Comparison of ENCODE assay signal across 15 mouse cellular contexts in genomic region chr4:145211076-145211475, GRCm38 (mm10). TPM values are rescaled to one million over a fixed set of nuclear protein-coding genes. Genes with fewer than 3 reads are reported as not detected.
DNase-seq lines count a peak whose midpoint lies in the region; ATAC-seq lines count a peak whose summit lies in the region.
"Had no signal": no experiment of that assay in that cellular context is flagged by ENCODE, and none has a peak within 500 bp of the region (broad histone marks: within the 10 kb centered on the region; RNA-seq: fewer than 3 reads in every experiment).

No protein-coding gene starts in this region.

- ATAC-seq in CD4-positive, CD25-positive, alpha-beta regulatory T cell, adult 4 months: peak; percentile 36
- ATAC-seq: Patski had no signal

- peaks cover 2% of the 10 kb centered on the region for H3K27me3 ChIP-seq in megakaryocyte, embryonic 14.5 days (replicated peaks)
- H3K27me3 ChIP-seq: forebrain, embryonic 12.5 days; limb, embryonic 15.5 days; neural tube, embryonic 15.5 days; Patski had no signal

- DNase-seq in T-cell, adult 2 months (ENCODE audit: low spot score): peak; percentile 38
- peak; percentile 54 for DNase-seq in thymus, postnatal 14 days
- no peak for DNase-seq in B cell, adult 2 months
- no peak for DNase-seq in left cerebral cortex, adult 18-20 months (ENCODE audit: low spot score in 2 of 2)
- DNase-seq in adrenal gland, postnatal 14 days: no peak
- DNase-seq: cerebellum, postnatal 10 days; gastrocnemius, postnatal 25 days; lung, adult 18-20 months had no signal

- H3K4me1 ChIP-seq in megakaryocyte, embryonic 14.5 days: peaks cover 45% of the 10 kb centered on the region

- H3K4me3 ChIP-seq in megakaryocyte, embryonic 14.5 days (replicated peaks): peak overlapping the region; percentile 4
- H3K4me3 ChIP-seq: forebrain, embryonic 12.5 days; heart, embryonic 10.5 days; limb, embryonic 15.5 days; neural tube, embryonic 15.5 days had no signal

- peaks cover 21% of the 10 kb centered on the region for H3K36me3 ChIP-seq in megakaryocyte, embryonic 14.5 days (replicated peaks; ENCODE audit: low read length)
- H3K36me3 ChIP-seq: forebrain, embryonic 12.5 days; heart, embryonic 10.5 days; limb, embryonic 15.5 days; neural tube, embryonic 15.5 days had no signal

- H3K9me3 ChIP-seq in megakaryocyte, embryonic 14.5 days: no peaks in the 10 kb centered on the region
- H3K9me3 ChIP-seq: forebrain, embryonic 12.5 days; heart, embryonic 10.5 days; limb, embryonic 15.5 days; neural tube, embryonic 15.5 days had no signal

RNA-seq across cellular contexts. Expression of gene Vps13d, which starts 16.3 kb away (rescaled TPM):
- polyA plus RNA-seq in CD4-positive, CD25-positive, alpha-beta regulatory T cell, adult 4 months (2017; shearing (Covaris generic)): 10 to 100 TPM; 19.0 to 20.6 TPM
- 1.7 and 20.6 TPM in 2 replicates for polyA plus RNA-seq in megakaryocyte, embryonic 14.5 days (2012; ENCODE audit: insufficient read depth, low replicate concordance)
- total RNA-seq in left cerebral cortex, adult 18-20 months (2021): 10 to 100 TPM; 52.0 to 59.4 TPM
- 47.6 and 52.2 TPM in 2 replicates for total RNA-seq in adrenal gland, postnatal 14 days (2021)

RNA-seq across cellular contexts. Expression of gene Tnfrsf1b, which starts 35.6 kb away (rescaled TPM):
- 100 to 1,000 TPM; 115 to 174 TPM for polyA plus RNA-seq in CD4-positive, CD25-positive, alpha-beta regulatory T cell, adult 4 months (2017; shearing (Covaris generic))
- 2.3 and 9.7 TPM in 2 replicates for polyA plus RNA-seq in megakaryocyte, embryonic 14.5 days (2012; ENCODE audit: insufficient read depth, low replicate concordance)
- total RNA-seq in left cerebral cortex, adult 18-20 months (2021): 1 to 10 TPM; 2.8 to 3.0 TPM
- total RNA-seq in adrenal gland, postnatal 14 days (2021): 6.3 and 9.0 TPM in 2 replicates

Comparison
In these comparisons a context has a peak if more than half of its experiments do, and no peak if none do; other contexts are left out.
1. DNase-seq: peak in T-cell, adult 2 months (single experiment) and thymus, postnatal 14 days (single experiment); none in B cell, adult 2 months (0 of 2), left cerebral cortex, adult 18-20 months (0 of 2) and adrenal gland, postnatal 14 days (single experiment).